Mouse (Mus musculus) kidney, adult 2 months (tissue): ENCODE data around the gene Dock4.

Experiments
- CTCF ChIP-seq: fragments of 200-500 bp; conservative IDR thresholded peaks from 2 replicates; pipeline ENCODE4 v1.5.1; 2011; ENCODE audit warnings: low read depth, mild to moderate bottlenecking, control low read depth, low read length, moderate library complexity, mixed read lengths; ENCODE audit not compliant: insufficient read depth, insufficient read length
- POLR2A ChIP-seq: fragments of 200-500 bp; IDR thresholded peaks from one replicate; pipeline ENCODE4 v1.6.1; 2011; ENCODE audit warnings: low read depth, low read length, control low read depth

GRCm38 (mm10) chr12:40854705-40855367, 409.1 kb downstream of the Dock4 start:
- TF ChIP-seq POLR2A = no peak
- no peak for TF ChIP-seq CTCF
